Mouse (Mus musculus) heart, postnatal 0 days (tissue): ENCODE data around the gene Nhlrc2. TPM values are rescaled to one million over a fixed set of nuclear protein-coding genes. Genes with fewer than 3 reads are reported as not detected.

Experiments
- ATAC-seq: fragments of 200-750 bp; cut with Nextera tagmentation; 2 replicates; pipeline ENCODE4 v1.8.0; 2017; ENCODE audit warnings: low read depth, moderate number of reproducible peaks, moderate library complexity; ENCODE audit not compliant: insufficient read depth
- DNase-seq: peaks from one replicate; pipeline ENCODE4 v3.0.0-alpha.2; 2016; ENCODE audit warnings: low spot score
- H3K27ac ChIP-seq: fragments of 300-500 bp; sonication (generic); 2 replicates; pipeline ENCODE4 v1.5.1; 2014; ENCODE audit warnings: low read depth, mild to moderate bottlenecking
- H3K27me3 ChIP-seq: fragments of 300-500 bp; sonication (generic); 2 replicates; pipeline ENCODE4 v1.6.1; 2014; ENCODE audit warnings: low read length, mixed read lengths; ENCODE audit not compliant: control insufficient read depth, insufficient read depth
- H3K36me3 ChIP-seq: fragments of 300-500 bp; sonication (generic); replicated peaks from 2 replicates; pipeline ENCODE4 v1.6.1; 2014; ENCODE audit warnings: low read length, mixed read lengths; ENCODE audit not compliant: control insufficient read depth, insufficient read depth
- H3K4me1 ChIP-seq: fragments of 300-500 bp; sonication (generic); 2 replicates; pipeline ENCODE4 v1.6.1; 2014; ENCODE audit warnings: antibody characterized with exemption; ENCODE audit not compliant: control insufficient read depth, insufficient read depth
- H3K4me2 ChIP-seq: fragments of 300-500 bp; sonication (generic); 2 replicates; pipeline ENCODE4 v1.6.1; 2014; ENCODE audit warnings: low read depth, mild to moderate bottlenecking, low read length, moderate library complexity
- H3K4me3 ChIP-seq: fragments of 300-500 bp; sonication (generic); 2 replicates; pipeline ENCODE4 v1.5.1; 2014; ENCODE audit warnings: low read depth, low read length
- H3K9ac ChIP-seq: fragments of 300-500 bp; sonication (generic); replicated peaks from 2 replicates; pipeline ENCODE4 v1.6.1; 2014; ENCODE audit warnings: low read depth, low read length, mixed read lengths
- H3K9me3 ChIP-seq: fragments of 300-500 bp; sonication (generic); replicated peaks from 2 replicates; pipeline ENCODE4 v1.6.1; 2016; ENCODE audit warnings: low read length; ENCODE audit not compliant: control insufficient read depth
- CTCF ChIP-seq: IDR thresholded peaks from 2 replicates; pipeline ENCODE4 v1.5.1; 2016; ENCODE audit warnings: antibody characterized with exemption, control low read depth, low read depth
- EP300 ChIP-seq: IDR thresholded peaks from 2 replicates; pipeline ENCODE4 v1.6.1; 2016; ENCODE audit warnings: antibody characterized with exemption, low read depth
- WGBS: fragments of 180-500 bp; shearing (Covaris S2); extraction: QIAGEN DNeasy Blood & Tissue Kit; methylation state at CpG from one replicate; pipeline ENCODE4 v1.1.7; 2014; 5-methylcytosine and 5-hydroxymethylcytosine counted together
- polyA plus RNA-seq: library from polyadenylated mRNA; unstranded; fragments of >200 nt; fragmentation: Nextera tagmentation; extraction: Ambion mirVana; gene quantifications from 2 replicates; pipeline ENCODE4 v1.2.1, GENCODE M21; 2015
- total RNA-seq: library from RNA; depleted of rRNA; stranded (reverse); fragments of >200 nt; gene quantifications from 2 replicates; pipeline ENCODE4 v1.2.3, GENCODE M21; 2014; ENCODE audit warnings: low replicate concordance

The Nhlrc2 gene
- total and polyA plus RNA-seq, 2 experiments from 2014 or later, result 11.1 to 30.4 TPM

GRCm38 (mm10) chr19:56544681-56545388 is 3.2 kb upstream of the Nhlrc2 start:
- Histone ChIP-seq H3K36me3 (peaks cover 32% of the 10 kb centered on the region), H3K4me3 (no peak overlapping the region), H3K4me1 (peaks cover 11% of the 10 kb centered on the region), H3K27me3 (no peaks in the 10 kb centered on the region), H3K9me3 (no peaks in the 10 kb centered on the region), H3K27ac (no peak overlapping the region), H3K4me2 (no peak overlapping the region), H3K9ac (no peak overlapping the region)
- DNase-seq (no peak), ATAC-seq (no peak)
- no peak for TF ChIP-seq EP300
- no peak for TF ChIP-seq CTCF
- 77% methylated on average over 13 of the region's 13 CpGs for WGBS

GRCm38 (mm10) chr19:56546031-56546430 is 2.0 kb upstream of the Nhlrc2 start:
- TF ChIP-seq EP300 (no peak), CTCF (no peak)
- no peak for DNase-seq

GRCm38 (mm10) chr19:56547456-56548229 is 418 bp upstream of the Nhlrc2 start, which contains the start of gene Dclre1a:
Gene Dclre1a (minus strand): TSS chr19:56548222.
- Histone ChIP-seq H3K4me2 (peak within 1 kb of the TSS; percentile 82), H3K36me3 (peaks cover 26% of the 10 kb centered on the region), H3K9me3 (no peaks in the 10 kb centered on the region), H3K27ac (peak within 1 kb of the TSS; percentile 97), H3K9ac (peak within 1 kb of the TSS; percentile 95), H3K27me3 (no peaks in the 10 kb centered on the region), H3K4me1 (peaks cover 18% of the 10 kb centered on the region), H3K4me3 (peak within 1 kb of the TSS; percentile 90)
- 8% methylated on average over 20 of the region's 20 CpGs for WGBS
- peak; percentile 12; the same call in 1 of the 2 replicates for TF ChIP-seq CTCF
- TF ChIP-seq EP300, result no peak
- ATAC-seq, result peak; percentile 52; the same call in 1 of the 2 replicates
- peak; percentile 70 for DNase-seq

More at GRCm38 (mm10) chr19:56546031-56546430, 2.0 kb upstream of the Nhlrc2 start:
- Histone ChIP-seq H3K4me2 (no peak overlapping the region), H3K36me3 (peaks cover 25% of the 10 kb centered on the region), H3K9ac (no peak overlapping the region), H3K27me3 (no peaks in the 10 kb centered on the region), H3K4me1 (peaks cover 18% of the 10 kb centered on the region), H3K9me3 (no peaks in the 10 kb centered on the region), H3K27ac (no peak overlapping the region), H3K4me3 (no peak overlapping the region)
- no peak for ATAC-seq

- 22% methylated on average over 18 of the region's 18 CpGs for WGBS
- no peak for TF ChIP-seq EP300
- TF ChIP-seq CTCF, result no peak
- Histone ChIP-seq H3K36me3 (peaks cover 20% of the 10 kb centered on the region), H3K4me1 (peaks cover 18% of the 10 kb centered on the region), H3K4me2 (peak overlapping the region; percentile 82), H3K27ac (peak overlapping the region; percentile 97), H3K9me3 (no peaks in the 10 kb centered on the region), H3K9ac (peak overlapping the region; percentile 95), H3K27me3 (no peaks in the 10 kb centered on the region), H3K4me3 (peak overlapping the region; percentile 90)
- DNase-seq, result no peak
- no peak for ATAC-seq
Measured at GRCm38 (mm10) chr19:56549033-56549680, 1.1 kb downstream of the Nhlrc2 start.

DNA sequence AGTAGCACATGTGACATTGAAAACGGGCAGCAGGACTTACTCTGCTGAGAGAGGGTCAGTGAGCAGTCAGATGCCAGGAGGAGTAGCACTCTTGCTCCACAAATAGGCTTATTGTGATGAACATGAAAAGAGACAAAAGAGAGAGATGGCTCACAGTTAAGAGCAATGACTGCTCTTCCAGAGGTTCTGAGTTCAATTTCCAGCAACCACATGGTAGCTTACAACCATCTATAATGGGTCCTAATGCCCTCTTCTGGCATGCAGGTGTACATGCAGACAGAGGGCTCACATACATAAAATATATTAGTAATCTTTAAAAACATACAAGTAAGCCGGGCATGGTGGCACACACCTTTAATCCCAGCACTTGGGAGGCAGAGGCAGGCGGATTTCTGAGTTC is 5.1 kb downstream of the Nhlrc2 start:
- ATAC-seq, result no peak
- no peak overlapping the region for H3K4me2 ChIP-seq
- TF ChIP-seq CTCF, result no peak
- no peak for TF ChIP-seq EP300
- no peak overlapping the region for H3K27ac ChIP-seq
- H3K4me1 ChIP-seq, result peaks cover 13% of the 10 kb centered on the region; the same call in 1 of the 2 replicates
- H3K27me3 ChIP-seq, result no peaks in the 10 kb centered on the region
- DNase-seq, result no peak
- H3K9ac ChIP-seq, result no peak overlapping the region
- H3K9me3 ChIP-seq, result no peaks in the 10 kb centered on the region
- H3K36me3 ChIP-seq, result peaks cover 30% of the 10 kb centered on the region
- 96% methylated on average over 3 of the region's 3 CpGs for WGBS
- no peak overlapping the region for H3K4me3 ChIP-seq
